Comparison of ENCODE assay signal across 26 mouse cellular contexts in the genomic region with DNA sequence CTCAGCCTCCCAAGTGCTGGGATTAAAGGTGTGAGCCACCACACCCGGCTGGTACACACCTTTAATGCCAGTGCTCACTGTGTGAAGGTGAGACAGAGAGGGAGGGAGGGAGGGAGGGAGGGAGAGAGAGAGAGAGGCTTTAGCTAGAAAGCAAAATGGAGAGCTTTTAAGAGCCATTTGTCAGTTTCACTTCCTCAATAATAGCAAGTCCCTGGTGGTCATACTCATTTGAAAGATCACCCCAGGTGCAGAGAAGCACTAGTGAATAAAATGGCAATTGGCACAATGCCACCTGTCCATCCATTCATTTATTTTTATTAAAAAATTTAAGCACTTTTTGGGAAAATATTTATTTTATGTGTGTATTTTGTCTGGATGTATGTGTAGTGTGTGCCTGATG. TPM values are rescaled to one million over a fixed set of nuclear protein-coding genes. Genes with fewer than 3 reads are reported as not detected.
DNase-seq lines count a peak whose midpoint lies in the region; ATAC-seq and TF ChIP-seq lines count a peak whose summit lies in the region.
"Had no signal": no experiment of that assay in that cellular context is flagged by ENCODE, and none has a peak within 500 bp of the region (broad histone marks: within the 10 kb centered on the region; RNA-seq: fewer than 3 reads in every experiment).

No protein-coding gene starts in this region.

- 71% methylated on average over 1 of the region's 1 CpGs for WGBS in intestine, embryonic 16.5 days

- dilution Hi-C loops in CH12.LX (cut with MboI; ENCODE audit: extremely low pct_ligation_motif_present, extremely low pct_unique_long_range_greater_than_20kb, low sequenced_read_pairs), result no loop called here

- peak; percentile 51 to 68 for DNase-seq in spleen, postnatal 36 days (ENCODE audit: low spot score in 2 of 2)
- DNase-seq in spleen, adult 18-20 months, result no peak
- DNase-seq in CH12.LX (ENCODE audit: extremely low read depth) (peak; percentile 77), ES-E14 (ENCODE audit: low read depth, low spot score) (no peak)
- DNase-seq in splenic B cell, adult 2 months (ENCODE audit: low read depth, low spot score), result peak; percentile 74
- DNase-seq in right cerebral cortex, postnatal 14 days, result no peak
- DNase-seq in ovary, postnatal 14 days (ENCODE audit: low spot score), result no peak
- DNase-seq: adrenal gland, adult 2 months; adrenal gland, postnatal 10 days; adrenal gland, postnatal 25 days; cerebellum, adult 11 months; cerebellum, adult 18-20 months; cerebellum, adult 8-10 months; cerebellum, adult 9-11 months; cerebellum, postnatal 14 days; cerebellum, postnatal 36 days; embryo, embryonic 11 days had no signal

- H3K4me1 ChIP-seq in CH12.LX (ENCODE audit: control insufficient read depth in 1 of 2, insufficient read depth in 2 of 2) (peaks cover 12 to 56% of the 10 kb centered on the region in 2 experiments), ES-E14 (ENCODE audit: control insufficient read depth in 2 of 2, insufficient read depth in 2 of 2, low read length in 2 of 2, poor library complexity in 1 of 2) (peaks cover 13 to 30% of the 10 kb centered on the region in 2 experiments)
- H3K4me1 ChIP-seq in intestine, embryonic 16.5 days (ENCODE audit: control insufficient read depth, insufficient read depth, low read length), result no peaks in the 10 kb centered on the region
- H3K4me1 ChIP-seq: embryonic facial prominence, embryonic 15.5 days had no signal

- H3K36me3 ChIP-seq in CH12.LX (replicated peaks in 1 of 2; ENCODE audit: control insufficient read depth in 1 of 2, insufficient read depth in 1 of 2, low read length in 1 of 2) (no peaks in the 10 kb centered on the region), ES-E14 (ENCODE audit: control insufficient read depth, insufficient read depth, low read length, poor library complexity, severe bottlenecking) (no peaks in the 10 kb centered on the region)
- no peaks in the 10 kb centered on the region for H3K36me3 ChIP-seq in splenic B cell, adult 2 months (ENCODE audit: control insufficient read depth, insufficient read depth, low read length, poor library complexity, severe bottlenecking)
- H3K36me3 ChIP-seq in intestine, embryonic 16.5 days (ENCODE audit: control insufficient read depth, insufficient read depth, low read length), result no peaks in the 10 kb centered on the region
- H3K36me3 ChIP-seq: embryonic facial prominence, embryonic 13.5 days; embryonic facial prominence, embryonic 15.5 days; forebrain, embryonic 10.5 days; forebrain, embryonic 12.5 days had no signal

- peak; percentile 98 for TF ChIP-seq EP300 in CH12.LX (IDR thresholded peaks at IDR 0.05; ENCODE audit: low read length)

- H3K27ac ChIP-seq in CH12.LX (ENCODE audit: insufficient read depth, low read depth) (no peak overlapping the region), ES-E14 (ENCODE audit: insufficient read depth, low read depth, low read length, poor library complexity, severe bottlenecking) (peak overlapping the region; percentile 92; the same call in 1 of the 2 replicates)
- no peak overlapping the region for H3K27ac ChIP-seq in intestine, embryonic 16.5 days (ENCODE audit: low read length)
- H3K27ac ChIP-seq: embryonic facial prominence, embryonic 13.5 days; embryonic facial prominence, embryonic 15.5 days; forebrain, embryonic 10.5 days; forebrain, embryonic 12.5 days had no signal

- no peaks in the 10 kb centered on the region for H3K27me3 ChIP-seq in CH12.LX (replicated peaks)
- no peaks in the 10 kb centered on the region for H3K27me3 ChIP-seq in splenic B cell, adult 2 months (ENCODE audit: control insufficient read depth, insufficient read depth, low read length, poor library complexity, severe bottlenecking)
- no peaks in the 10 kb centered on the region for H3K27me3 ChIP-seq in intestine, embryonic 16.5 days (replicated peaks; ENCODE audit: control insufficient read depth, insufficient read depth, low read length)
- H3K27me3 ChIP-seq: embryonic facial prominence, embryonic 13.5 days; embryonic facial prominence, embryonic 15.5 days; forebrain, embryonic 12.5 days had no signal

- in situ Hi-C loops in CH12.LX (cut with MboI; ENCODE audit: low pct_ligation_motif_present, low pct_unique_long_range_greater_than_20kb, low sequenced_read_pairs), result loop anchor here (10.0 kb wide), 1 partner anchor 135 kb away; no protein-coding TSS in a partner anchor
- in situ Hi-C loops in ES-E14 (cut with MboI; ENCODE audit: low sequenced_read_pairs in 2 of 2, unreplicated experiment in 2 of 2), result no loop called here

- TF ChIP-seq RAD21 in CH12.LX (IDR thresholded peaks at IDR 0.05; ENCODE audit: low read depth, low read length), result no peak

- no peaks in the 10 kb centered on the region for H3K79me2 ChIP-seq in CH12.LX (replicated peaks; ENCODE audit: control insufficient read depth, extremely low read depth, insufficient read depth, poor library complexity, severe bottlenecking)

- TF ChIP-seq POLR2A in CH12.LX (IDR thresholded peaks at IDR 0.05; ENCODE audit: low read depth, low read length), result no peak

- no peak for TF ChIP-seq CTCF in CH12.LX (conservative IDR thresholded peaks at IDR 0.05 in 1 of 2, IDR thresholded peaks at IDR 0.05 in 1 of 2; ENCODE audit: low read depth in 2 of 2, low read length in 2 of 2)

- H3K9ac ChIP-seq in CH12.LX (ENCODE audit: insufficient read depth, low read depth), result no peak overlapping the region
- H3K9ac ChIP-seq in ES-E14 (ENCODE audit: insufficient read depth, low read depth, low read length, poor library complexity, severe bottlenecking), result no peak overlapping the region
- no peak overlapping the region for H3K9ac ChIP-seq in intestine, embryonic 16.5 days (ENCODE audit: low read depth, low read length)
- H3K9ac ChIP-seq: embryonic facial prominence, embryonic 13.5 days; embryonic facial prominence, embryonic 15.5 days; forebrain, embryonic 12.5 days had no signal

- H3K9me3 ChIP-seq in CH12.LX (replicated peaks; ENCODE audit: low read length) (no peaks in the 10 kb centered on the region), ES-E14 (ENCODE audit: control insufficient read depth, insufficient read depth, low read depth, low read length) (no peaks in the 10 kb centered on the region)
- no peaks in the 10 kb centered on the region for H3K9me3 ChIP-seq in intestine, embryonic 16.5 days (ENCODE audit: control insufficient read depth, low read length)
- H3K9me3 ChIP-seq: embryonic facial prominence, embryonic 13.5 days; embryonic facial prominence, embryonic 15.5 days; forebrain, embryonic 10.5 days; forebrain, embryonic 12.5 days had no signal

- no peak overlapping the region for H3K4me2 ChIP-seq in CH12.LX (ENCODE audit: insufficient read depth, low read depth, poor library complexity, severe bottlenecking)
- H3K4me2 ChIP-seq in intestine, embryonic 16.5 days (ENCODE audit: low read depth, low read length), result no peak overlapping the region
- H3K4me2 ChIP-seq: embryonic facial prominence, embryonic 13.5 days; embryonic facial prominence, embryonic 15.5 days; forebrain, embryonic 12.5 days had no signal

- H3K4me3 ChIP-seq in CH12.LX (replicated peaks in 1 of 3; ENCODE audit: low read depth in 2 of 3, low read length in 2 of 3, poor library complexity in 1 of 3), result no peak overlapping the region
- no peak overlapping the region for H3K4me3 ChIP-seq in ES-E14 (ENCODE audit: insufficient read depth in 1 of 2, low read depth in 1 of 2, low read length in 2 of 2, poor library complexity in 1 of 2, severe bottlenecking in 1 of 2)
- no peak overlapping the region for H3K4me3 ChIP-seq in intestine, embryonic 16.5 days (ENCODE audit: low read length)
- H3K4me3 ChIP-seq: embryonic facial prominence, embryonic 13.5 days; embryonic facial prominence, embryonic 15.5 days; erythroblast, embryonic 14.5 days; forebrain, embryonic 10.5 days; forebrain, embryonic 12.5 days had no signal

- ATAC-seq in intestine, embryonic 16.5 days, result no peak
- ATAC-seq: CD4-positive, CD25-positive, alpha-beta regulatory T cell, adult 4 months; forebrain, embryonic 14.5 days; forebrain, embryonic 16.5 days had no signal

TF ChIP-seq in CH12.LX, 34 proteins besides CTCF, POLR2A, EP300 and RAD21 (continues in another document):
- no peak for TF ChIP-seq ZC3H11A (IDR thresholded peaks at IDR 0.05; ENCODE audit: low read depth, low read length)
- TF ChIP-seq MYC (IDR thresholded peaks at IDR 0.05; ENCODE audit: low read depth, low read length), result no peak
- no peak for TF ChIP-seq E2F4 (IDR thresholded peaks at IDR 0.05; ENCODE audit: insufficient replicate concordance, low read depth, low read length)
- TF ChIP-seq BHLHE40 (IDR thresholded peaks at IDR 0.05; ENCODE audit: low read depth, low read length), result peak; percentile 51
- no peak for TF ChIP-seq CHD1 (IDR thresholded peaks at IDR 0.05; ENCODE audit: low read depth, low read length)
- TF ChIP-seq IRF4 (IDR thresholded peaks at IDR 0.05; ENCODE audit: low read depth, low read length), result peak; percentile 97
- no peak for TF ChIP-seq MEF2A (IDR thresholded peaks at IDR 0.05; ENCODE audit: borderline replicate concordance, low read depth, low read length)
- no peak for TF ChIP-seq GABPA (IDR thresholded peaks at IDR 0.05; ENCODE audit: insufficient replicate concordance, low read depth, low read length)
- no peak for TF ChIP-seq NELFE (IDR thresholded peaks at IDR 0.05; ENCODE audit: low read depth, low read length)
- TF ChIP-seq POLR2AphosphoS2 (IDR thresholded peaks at IDR 0.05; ENCODE audit: low read depth, low read length), result no peak

TF ChIP-seq in ES-E14, 5 proteins besides CTCF, POLR2A, EP300 and RAD21:
- no peak for TF ChIP-seq MAFK (IDR thresholded peaks at IDR 0.05; ENCODE audit: insufficient read depth, low read depth, low read length)
- no peak for TF ChIP-seq ZC3H11A (IDR thresholded peaks at IDR 0.05; ENCODE audit: borderline replicate concordance, low read depth, low read length)
- TF ChIP-seq CHD2 (IDR thresholded peaks at IDR 0.05; ENCODE audit: low read depth, low read length), result no peak
- no peak for TF ChIP-seq HCFC1 (IDR thresholded peaks at IDR 0.05; ENCODE audit: borderline replicate concordance, insufficient read depth, low read length)
- no peak for TF ChIP-seq ZNF384 (IDR thresholded peaks at IDR 0.05; ENCODE audit: low read depth, low read length)

RNA-seq across cellular contexts. Expression of gene Jarid2, which starts 9.2 kb away (rescaled TPM):
- total RNA-seq in CH12.LX (2012; rRNA removed), result 3.2 and 4.5 TPM in 2 replicates
- 6.1 and 7.8 TPM in 2 replicates for total RNA-seq in CH12.LX (2014; rRNA removed)
- polyA plus RNA-seq in CH12.LX (2012; ENCODE audit: insufficient read length, low read depth), result 10.9 and 14.2 TPM in 2 replicates
- 190 and 195 TPM in 2 replicates for total RNA-seq in ES-E14 (2012; rRNA removed)
- 19.2 and 22.0 TPM in 2 replicates for polyA plus RNA-seq in intestine, embryonic 16.5 days (2015; fragmentation: Nextera tagmentation; extraction: Ambion mirVana)

Comparison
In these comparisons a context has a peak if more than half of its experiments do, and no peak if none do; other contexts are left out.
1. DNase-seq: peak in spleen, postnatal 36 days (2 of 2), CH12.LX (single experiment) and splenic B cell, adult 2 months (single experiment); none in spleen, adult 18-20 months (0 of 2), ES-E14 (single experiment), right cerebral cortex, postnatal 14 days (single experiment) and ovary, postnatal 14 days (single experiment).
2. RNA of gene Jarid2, which starts 9.2 kb away (total RNA-seq): 190 to 195 TPM in ES-E14; 3.2 to 7.8 TPM in CH12.LX; every median in the first group is over 10 times any median in the second.